Mouse (Mus musculus) intestine, embryonic 16.5 days (tissue): ENCODE results near the gene Trim56. TPM values are rescaled to one million over a fixed set of nuclear protein-coding genes. Genes with fewer than 3 reads are reported as not detected.
A peak's percentile ranks its signal among the peaks of the same experiment; 100 is the strongest.
"Not testable (repeated sequence)": the region's sequence is repeated elsewhere in the genome, so short reads cannot be mapped to it uniquely, and the experiment has no call there.

Source experiments
- ATAC-seq: fragments of 200-750 bp; cut with Nextera tagmentation; 2 replicates; pipeline ENCODE4 v1.8.0; 2017; ENCODE audit warnings: moderate TSS enrichment, moderate library complexity
- H3K27ac ChIP-seq: fragments of 300-500 bp; sonication (generic); 2 replicates; pipeline ENCODE4 v1.5.1; 2014; ENCODE audit warnings: mild to moderate bottlenecking, low read length
- H3K27me3 ChIP-seq: fragments of 300-500 bp; sonication (generic); replicated peaks from 2 replicates; pipeline ENCODE4 v1.6.1; 2014; ENCODE audit warnings: low read length, control low read depth, mixed read lengths; ENCODE audit not compliant: control insufficient read depth, insufficient read depth
- H3K36me3 ChIP-seq: fragments of 300-500 bp; sonication (generic); 2 replicates; pipeline ENCODE4 v1.6.1; 2014; ENCODE audit warnings: low read length, control low read depth; ENCODE audit not compliant: control insufficient read depth, insufficient read depth
- H3K4me1 ChIP-seq: fragments of 300-500 bp; sonication (generic); 2 replicates; pipeline ENCODE4 v1.6.1; 2014; ENCODE audit warnings: low read length, control low read depth, mixed read lengths; ENCODE audit not compliant: control insufficient read depth, insufficient read depth
- H3K4me2 ChIP-seq: fragments of 300-500 bp; sonication (generic); 2 replicates; pipeline ENCODE4 v1.6.1; 2014; ENCODE audit warnings: low read depth, low read length, control low read depth
- H3K4me3 ChIP-seq: fragments of 300-500 bp; sonication (generic); 2 replicates; pipeline ENCODE4 v1.5.1; 2014; ENCODE audit warnings: mild to moderate bottlenecking, low read length
- H3K9ac ChIP-seq: fragments of 300-500 bp; sonication (generic); 2 replicates; pipeline ENCODE4 v1.6.1; 2014; ENCODE audit warnings: low read depth, low read length
- H3K9me3 ChIP-seq: fragments of 300-500 bp; sonication (generic); 2 replicates; pipeline ENCODE4 v1.6.1; 2016; ENCODE audit warnings: low read length, control low read depth; ENCODE audit not compliant: control insufficient read depth
- WGBS: fragments of 180-500 bp; shearing (Covaris S2); extraction: QIAGEN DNeasy Blood & Tissue Kit; methylation state at CpG from one replicate; pipeline ENCODE4 v1.1.7; 2014; 5-methylcytosine and 5-hydroxymethylcytosine counted together
- polyA plus RNA-seq: library from polyadenylated mRNA; unstranded; fragments of >200 nt; fragmentation: Nextera tagmentation; extraction: Ambion mirVana; gene quantifications from 2 replicates; pipeline ENCODE4 v1.2.1, GENCODE M21; 2015

Trim56 gene
- polyA plus RNA-seq, result 5.5 and 6.5 TPM in 2 replicates

DNA sequence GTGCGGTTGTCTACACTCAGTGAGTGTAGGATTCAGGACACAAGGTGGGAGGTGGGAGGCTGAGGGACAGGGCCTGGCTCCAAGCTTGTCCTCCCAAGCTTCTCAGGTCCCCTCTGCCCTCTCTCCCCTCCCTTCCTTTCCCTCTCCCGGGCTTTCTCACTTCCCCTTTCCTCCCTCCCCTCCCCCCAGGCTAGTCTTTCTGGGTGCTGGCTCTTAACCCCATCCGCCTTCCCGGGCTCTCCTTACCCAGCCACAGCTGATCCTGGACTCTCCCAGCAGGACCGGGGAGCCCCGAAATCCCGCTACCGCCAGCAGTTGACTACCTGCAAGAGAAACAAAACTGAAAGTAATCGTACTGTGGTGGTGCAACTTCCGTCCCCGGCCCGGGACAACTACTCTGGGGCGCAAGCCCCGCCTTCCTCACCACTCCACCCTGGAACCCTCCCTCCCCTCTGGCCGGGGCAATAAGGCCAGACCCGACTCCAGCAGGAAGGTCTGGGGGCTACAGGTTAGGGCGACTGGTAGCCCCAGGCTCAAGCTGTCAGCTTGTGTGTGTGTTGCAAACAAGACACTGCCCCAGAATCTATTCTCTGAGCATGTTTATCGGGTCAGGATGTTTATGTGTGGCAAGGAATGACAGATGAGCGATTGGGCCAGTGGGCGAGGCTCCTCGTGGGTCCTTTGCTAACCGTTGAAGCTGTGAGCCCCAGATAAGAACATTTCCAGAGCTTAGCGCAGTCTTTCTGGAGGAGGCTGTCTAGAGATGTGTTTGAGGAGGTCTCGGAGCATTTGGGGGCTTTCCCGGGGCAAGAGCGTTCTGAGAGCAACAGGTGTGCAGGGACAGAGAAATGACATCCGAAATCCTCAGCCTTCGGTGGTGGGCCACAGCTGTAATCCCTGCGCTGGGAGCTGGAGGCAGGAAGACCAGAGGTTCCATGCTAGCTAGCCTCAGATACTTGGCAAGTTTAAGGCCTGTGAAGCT is at the start of gene Trim56:
Gene Trim56, minus strand, starts transcription at position 344 of the 982 bp plus-strand sequence.
- H3K4me1 ChIP-seq, result peaks cover 15% of the 10 kb centered on the region
- ATAC-seq, result peak; percentile 93
- peaks cover 22% of the 10 kb centered on the region for H3K36me3 ChIP-seq
- peak within 1 kb of the TSS; percentile 71 for H3K4me3 ChIP-seq
- H3K9ac ChIP-seq, result peak within 1 kb of the TSS; percentile 89
- 8% methylated on average over 29 of the region's 29 CpGs for WGBS
- no peaks in the 10 kb centered on the region for H3K9me3 ChIP-seq
- peak within 1 kb of the TSS; percentile 92 for H3K4me2 ChIP-seq
- H3K27me3 ChIP-seq, result no peaks in the 10 kb centered on the region
- peak within 1 kb of the TSS; percentile 72 for H3K27ac ChIP-seq

DNA sequence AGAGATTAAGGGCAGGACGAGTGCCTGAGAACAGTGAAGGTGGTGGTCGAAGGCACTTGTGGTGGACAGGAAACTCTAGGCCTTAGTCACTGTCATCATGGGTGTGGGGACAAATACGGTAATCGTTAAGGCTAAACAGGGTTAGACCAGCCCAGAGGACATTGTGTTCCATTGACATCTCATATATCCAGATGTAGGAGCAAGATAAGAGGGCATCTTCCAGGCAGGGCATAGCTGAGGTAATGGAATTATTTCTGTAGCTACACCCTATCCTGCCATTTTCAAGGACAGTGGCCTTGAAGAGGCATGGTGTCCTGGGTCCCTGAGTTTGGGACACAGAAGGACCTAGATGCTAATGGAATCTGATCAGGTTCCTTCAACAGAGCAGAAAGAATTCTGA is 45.8 kb upstream of the Trim56 start:
- no peak overlapping the region for H3K4me2 ChIP-seq
- no peaks in the 10 kb centered on the region for H3K27me3 ChIP-seq
- WGBS, result 72% methylated on average over 4 of the region's 4 CpGs
- no peak overlapping the region for H3K27ac ChIP-seq
- peaks cover 4% of the 10 kb centered on the region; the same call in 1 of the 2 replicates for H3K4me1 ChIP-seq
- H3K36me3 ChIP-seq, result no peaks in the 10 kb centered on the region
- no peak overlapping the region for H3K9ac ChIP-seq
- ATAC-seq, result no peak
- no peak overlapping the region for H3K4me3 ChIP-seq
- H3K9me3 ChIP-seq, result no peaks in the 10 kb centered on the region

DNA sequence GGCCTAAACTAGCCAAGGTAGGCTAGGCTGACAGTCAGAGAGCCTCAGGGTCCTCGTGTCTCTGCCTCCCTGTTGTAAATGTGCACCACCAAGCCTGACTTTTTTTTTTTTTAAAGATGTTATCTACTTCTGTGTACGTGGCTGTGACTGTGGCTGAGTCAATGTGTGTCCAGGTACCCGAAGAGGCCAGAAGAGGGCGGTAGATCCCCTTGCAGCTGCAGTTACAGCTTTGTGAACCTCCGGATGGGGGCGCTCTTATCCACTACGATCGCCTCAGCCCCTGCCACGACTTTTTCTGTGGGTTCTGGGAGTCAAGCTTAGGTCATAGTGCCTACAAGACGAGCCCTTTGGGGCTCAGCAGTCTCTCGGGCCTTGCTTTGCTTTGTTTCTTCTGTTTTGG is 43.5 kb upstream of the Trim56 start:
- no peak overlapping the region for H3K9ac ChIP-seq
- H3K4me1 ChIP-seq, result no peaks in the 10 kb centered on the region
- no peaks in the 10 kb centered on the region for H3K36me3 ChIP-seq
- H3K27me3 ChIP-seq, result no peaks in the 10 kb centered on the region
- WGBS, result 35% methylated on average over 11 of the region's 11 CpGs
- no peak overlapping the region for H3K27ac ChIP-seq
- no peaks in the 10 kb centered on the region for H3K9me3 ChIP-seq
- H3K4me2 ChIP-seq, result no peak overlapping the region
- H3K4me3 ChIP-seq, result no peak overlapping the region
- ATAC-seq, result peak; percentile 21; the same call in 1 of the 2 replicates

DNA sequence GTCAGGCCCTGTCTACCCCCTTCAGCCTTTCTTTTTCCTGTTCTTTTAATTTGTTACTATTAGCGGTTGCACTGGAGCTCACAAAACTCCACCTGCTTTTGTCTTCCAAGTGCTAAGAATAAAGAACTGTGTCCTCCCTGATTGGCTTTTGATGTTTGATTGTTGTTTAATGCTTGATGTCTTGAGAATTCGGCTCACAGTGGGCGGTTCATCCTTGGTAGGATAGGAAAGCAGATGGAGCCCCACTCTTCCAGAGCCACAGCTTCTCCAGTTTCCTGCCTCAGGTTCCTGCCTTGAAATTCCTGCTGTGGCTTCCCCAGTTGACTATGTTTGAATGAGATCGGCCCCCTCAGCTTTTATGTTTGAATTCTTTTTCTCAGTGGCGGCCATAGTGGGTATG is 37.3 kb upstream of the Trim56 start:
- Histone ChIP-seq H3K27me3 (no peaks in the 10 kb centered on the region), H3K27ac (no peak overlapping the region), H3K9me3 (peaks cover 16% of the 10 kb centered on the region), H3K9ac (no peak overlapping the region), H3K36me3 (0 out of 2 replicates have a peak, but pooled peaks cover 3% of the 10 kb centered on the region), H3K4me1 (no peaks in the 10 kb centered on the region), H3K4me2 (no peak overlapping the region), H3K4me3 (no peak overlapping the region)
- 94% methylated on average over 5 of the region's 5 CpGs for WGBS
- no peak for ATAC-seq

DNA sequence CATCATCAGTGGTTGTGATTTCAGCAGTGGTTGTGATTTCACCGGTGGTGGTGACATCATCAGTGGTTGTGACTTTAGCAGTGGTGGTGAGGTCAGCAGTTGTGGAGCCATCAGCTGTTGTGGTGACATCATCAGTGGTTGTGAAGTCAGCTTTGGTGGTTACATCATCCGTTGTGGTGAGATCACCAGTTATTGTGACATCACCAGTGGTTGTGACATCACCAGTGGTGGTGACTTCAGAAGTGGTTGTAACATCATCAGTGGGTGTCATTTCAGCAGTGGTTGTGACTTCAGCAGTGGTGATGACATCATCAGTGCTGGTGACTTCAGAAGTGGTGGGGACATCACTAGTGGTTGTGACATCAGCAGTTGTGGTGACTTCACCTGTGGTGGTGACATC is 36.6 kb upstream of the Trim56 start:
- H3K27ac ChIP-seq, result no peak overlapping the region
- H3K4me3 ChIP-seq, result no peak overlapping the region
- 0 out of 2 replicates have a peak, but pooled peaks cover 3% of the 10 kb centered on the region for H3K36me3 ChIP-seq
- peak; percentile 40; the same call in 1 of the 2 replicates for ATAC-seq
- no peak overlapping the region for H3K4me2 ChIP-seq
- no peaks in the 10 kb centered on the region for H3K4me1 ChIP-seq
- H3K9ac ChIP-seq, result no peak overlapping the region
- WGBS, result 72% methylated on average over 2 of the region's 2 CpGs
- no peaks in the 10 kb centered on the region for H3K27me3 ChIP-seq
- peaks cover 16% of the 10 kb centered on the region for H3K9me3 ChIP-seq

GRCm38 (mm10) chr5:137149272-137149882 is 33.4 kb upstream of the Trim56 start, which contains the start of gene Muc3:
Gene Muc3 (minus strand): TSS chr5:137149322.
- H3K27me3 ChIP-seq, result not testable (repeated sequence)

DNA sequence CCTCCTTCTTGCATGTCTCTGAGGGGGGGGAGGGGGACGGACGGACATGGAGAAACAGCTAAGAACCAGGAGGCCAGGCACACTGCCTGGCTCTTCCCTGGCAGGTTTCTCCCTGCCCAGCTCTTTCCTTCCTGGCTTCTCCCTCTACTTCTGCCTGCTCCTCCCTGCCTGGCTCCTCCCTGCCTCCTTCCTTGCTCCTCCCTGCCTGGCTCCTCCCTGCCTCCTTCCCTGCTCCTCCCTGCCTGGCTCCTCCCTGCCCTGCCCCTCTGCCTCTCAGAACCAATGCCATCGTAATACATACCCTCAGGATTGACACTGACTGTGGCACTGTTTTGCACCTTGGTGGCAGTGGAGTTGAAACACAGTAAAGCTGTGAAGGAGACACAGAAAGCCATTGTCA is 24.8 kb upstream of the Trim56 start:
- H3K36me3 ChIP-seq, result no peaks in the 10 kb centered on the region
- peak; percentile 73 for ATAC-seq
- 30% methylated on average over 3 of the region's 3 CpGs for WGBS

More at GRCm38 (mm10) chr5:137149272-137149882, 33.4 kb upstream of the Trim56 start, which contains the start of gene Muc3:
- not testable (repeated sequence) for H3K36me3 ChIP-seq, H3K4me3 ChIP-seq, H3K9ac ChIP-seq, H3K27ac ChIP-seq, H3K4me1 ChIP-seq, ATAC-seq, H3K4me2 ChIP-seq
- peaks cover 16% of the 10 kb centered on the region for H3K9me3 ChIP-seq

GRCm38 (mm10) chr5:137138977-137139376 is 23.0 kb upstream of the Trim56 start:
- Histone ChIP-seq H3K27ac (no peak overlapping the region), H3K9ac (no peak overlapping the region), H3K27me3 (no peaks in the 10 kb centered on the region), H3K9me3 (no peaks in the 10 kb centered on the region), H3K4me2 (no peak overlapping the region), H3K4me1 (no peaks in the 10 kb centered on the region), H3K4me3 (no peak overlapping the region), H3K36me3 (no peaks in the 10 kb centered on the region)
- no peak for ATAC-seq
- 88% methylated on average over 10 of the region's 10 CpGs for WGBS

More for the DNA sequence above, 24.8 kb upstream of the Trim56 start:
- H3K9me3 ChIP-seq, result no peaks in the 10 kb centered on the region
- H3K4me2 ChIP-seq, result no peak overlapping the region
- H3K4me3 ChIP-seq, result no peak overlapping the region
- H3K27ac ChIP-seq, result no peak overlapping the region
- no peaks in the 10 kb centered on the region for H3K4me1 ChIP-seq
- no peaks in the 10 kb centered on the region for H3K27me3 ChIP-seq
- no peak overlapping the region for H3K9ac ChIP-seq

DNA sequence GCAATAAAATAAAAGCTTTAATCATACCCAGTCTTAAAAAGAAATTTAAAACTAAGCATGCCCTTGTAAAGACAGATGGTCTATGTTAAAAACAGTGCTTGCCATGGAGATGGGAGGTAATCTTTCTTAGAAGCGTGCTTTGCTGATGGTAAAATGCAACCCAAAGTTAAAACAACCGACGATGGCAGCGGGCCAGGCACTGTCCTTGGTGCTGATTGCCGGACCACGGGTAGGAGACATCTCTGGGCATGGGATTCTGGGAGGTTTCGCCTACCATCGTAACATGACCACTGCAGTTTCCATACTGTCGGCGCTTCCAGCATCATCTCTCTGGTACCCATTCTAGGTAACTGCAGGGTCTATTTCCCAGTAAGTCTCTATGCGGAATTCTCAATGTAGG is 18.9 kb upstream of the Trim56 start:
- Histone ChIP-seq H3K27ac (no peak overlapping the region), H3K4me3 (no peak overlapping the region), H3K4me2 (no peak overlapping the region), H3K9me3 (no peaks in the 10 kb centered on the region), H3K27me3 (no peaks in the 10 kb centered on the region), H3K4me1 (no peaks in the 10 kb centered on the region), H3K36me3 (no peaks in the 10 kb centered on the region), H3K9ac (no peak overlapping the region)
- ATAC-seq, result no peak
- 30% methylated on average over 11 of the region's 11 CpGs for WGBS
